Mouse (Mus musculus): ENCODE measurements around the gene Slc31a2.

DNA sequence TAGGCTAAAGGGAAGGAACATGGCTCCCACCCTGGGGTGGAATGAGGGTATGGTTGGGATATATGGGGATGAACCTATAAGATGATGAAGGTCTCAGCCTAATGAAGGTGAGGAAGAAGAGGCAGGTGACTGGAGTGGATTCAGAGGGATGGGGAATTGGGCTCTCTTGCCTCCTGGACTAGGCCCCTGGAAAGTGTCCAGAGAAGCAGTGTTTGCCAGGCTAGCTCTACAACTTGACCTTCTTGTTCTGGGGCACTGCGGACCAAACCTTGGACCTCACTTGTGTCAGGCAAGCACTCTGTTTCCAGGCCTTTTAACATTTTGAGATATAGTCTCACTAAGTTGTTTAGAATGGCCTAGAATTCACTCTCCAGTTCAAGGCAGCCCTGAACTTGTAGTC lies 32.4 kb downstream of the Slc31a2 start:
- TF ChIP-seq CTCF (IDR thresholded peaks at IDR 0.05; ENCODE audit: borderline replicate concordance, extremely low read depth, insufficient read depth, insufficient read length) (no peak), POLR2A (IDR thresholded peaks at IDR 0.05; ENCODE audit: borderline replicate concordance, extremely low read depth, insufficient read depth, insufficient read length, poor library complexity, severe bottlenecking) (no peak)
